Mouse (Mus musculus) cortical plate, adult 2 months (tissue): ENCODE results near the gene Dgkg.

Experiments
- CTCF ChIP-seq: fragments of 200-500 bp; IDR thresholded peaks from 2 replicates; pipeline ENCODE4 v1.5.1; 2011; ENCODE audit warnings: mild to moderate bottlenecking, control low read depth, low read length; ENCODE audit not compliant: insufficient read depth; ENCODE audit errors: extremely low read depth
- POLR2A ChIP-seq: fragments of 200-500 bp; IDR thresholded peaks from 2 replicates; pipeline ENCODE4 v1.6.1; 2011; ENCODE audit warnings: mild to moderate bottlenecking, low read length, control low read depth; ENCODE audit not compliant: insufficient read depth; ENCODE audit errors: extremely low read depth

- TF ChIP-seq POLR2A: no peak
- TF ChIP-seq CTCF: no peak
These were observed 63.1 kb downstream of the Dgkg start for GRCm38 (mm10) chr16:22593907-22594306.
